Mouse (Mus musculus) erythroblast, embryonic 14.5 days (primary cell): Measurements from ENCODE around the gene Tkt.

ENCODE experiments used
- GATA1 ChIP-seq: IDR thresholded peaks from 2 replicates; pipeline ENCODE4 v1.6.1; 2012; ENCODE audit warnings: low read length, inconsistent platforms, mixed read lengths
- TAL1 ChIP-seq: IDR thresholded peaks from 3 replicates; pipeline ENCODE4 v1.6.1; 2012; ENCODE audit warnings: low read length, inconsistent platforms, mixed read lengths

GRCm38 (mm10) chr14:30550232-30551070, 2.3 kb downstream of the Tkt start:
- TF ChIP-seq GATA1 (peak; percentile 77), TAL1 (no peak)
